Mouse (Mus musculus): Measurements from ENCODE around the gene A230050P20Rik.

A230050P20Rik gene

DNA sequence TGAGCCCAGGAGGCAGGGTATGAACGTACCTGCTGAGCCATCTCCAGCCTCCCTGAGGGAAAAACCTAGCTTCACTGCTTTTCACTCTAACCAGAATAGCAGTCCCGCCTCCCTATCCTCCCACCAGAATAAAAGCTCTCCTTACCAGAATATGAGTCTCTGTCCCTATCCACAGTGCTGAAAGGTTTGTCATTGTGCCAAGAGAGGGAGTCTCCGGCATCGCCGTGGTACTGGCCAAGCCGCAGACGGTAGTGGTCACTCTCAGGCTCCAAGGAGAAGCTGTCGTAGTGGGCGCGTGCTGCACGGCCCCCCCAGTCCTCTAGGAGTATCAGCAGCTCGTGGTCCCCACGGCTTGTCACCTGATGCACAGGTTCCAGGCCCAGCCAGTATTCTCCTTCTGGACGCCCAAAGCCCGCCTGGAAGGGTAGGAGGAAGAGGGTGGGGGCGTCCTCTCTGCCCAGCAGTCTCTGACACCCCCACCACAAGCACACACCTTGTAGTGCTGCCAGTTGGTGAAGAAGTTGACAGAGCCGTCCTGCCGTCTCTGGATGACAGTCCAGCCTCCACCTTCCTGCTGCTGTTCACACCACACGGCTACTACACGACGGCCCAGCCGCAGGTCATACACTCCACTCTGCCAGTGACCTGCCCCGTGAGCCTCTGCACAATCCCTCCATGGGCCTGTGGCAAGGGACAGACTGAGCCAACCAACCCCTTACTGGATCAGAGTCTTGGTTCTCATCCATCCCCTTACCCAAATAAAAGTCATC is 6.8 kb downstream of the A230050P20Rik start:
- peak; percentile 50 for DNase-seq

DNA sequence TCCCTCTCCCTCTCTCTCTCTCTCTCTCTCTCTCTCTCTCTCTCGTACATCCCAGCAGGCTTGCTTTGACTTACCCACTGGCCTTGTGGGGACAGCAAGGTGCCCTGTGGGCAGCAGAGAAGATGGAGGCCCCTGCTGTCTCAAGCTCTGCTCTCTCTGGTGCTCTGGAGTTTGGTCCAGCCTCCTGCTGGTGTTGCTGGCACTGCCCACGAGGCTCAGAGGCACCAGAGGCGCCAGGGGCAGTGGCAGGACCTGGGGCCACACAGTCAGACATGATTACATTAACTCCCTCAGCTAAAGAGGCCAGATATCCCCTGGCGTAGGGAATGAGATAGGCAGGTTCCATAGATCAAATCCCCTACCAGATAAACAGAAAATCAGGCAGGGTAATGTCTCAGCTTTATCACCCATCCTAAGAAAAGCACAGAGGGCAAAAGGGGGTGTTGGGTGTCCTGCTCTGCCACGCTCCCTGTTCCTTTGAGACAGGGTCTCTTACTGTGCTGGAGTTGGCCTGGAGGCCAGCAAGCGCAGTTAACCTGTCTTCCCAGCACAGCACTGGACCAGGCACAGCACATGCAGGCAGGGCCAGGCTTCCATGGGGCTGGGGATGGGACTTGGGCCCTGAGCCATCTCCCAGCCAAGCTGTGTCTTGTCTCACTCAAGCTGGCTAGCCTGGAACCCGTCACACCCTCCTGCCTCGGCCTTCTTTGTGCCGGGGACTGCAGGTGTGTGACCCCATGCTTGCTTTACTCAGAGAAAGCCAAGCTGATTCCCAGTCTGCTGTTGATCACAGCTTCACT is 8.1 kb downstream of the A230050P20Rik start:
- no peak for DNase-seq

GRCm38 (mm10) chr9:20877118-20878040 is 8.9 kb downstream of the A230050P20Rik start:
- peak; percentile 12 for DNase-seq

DNA sequence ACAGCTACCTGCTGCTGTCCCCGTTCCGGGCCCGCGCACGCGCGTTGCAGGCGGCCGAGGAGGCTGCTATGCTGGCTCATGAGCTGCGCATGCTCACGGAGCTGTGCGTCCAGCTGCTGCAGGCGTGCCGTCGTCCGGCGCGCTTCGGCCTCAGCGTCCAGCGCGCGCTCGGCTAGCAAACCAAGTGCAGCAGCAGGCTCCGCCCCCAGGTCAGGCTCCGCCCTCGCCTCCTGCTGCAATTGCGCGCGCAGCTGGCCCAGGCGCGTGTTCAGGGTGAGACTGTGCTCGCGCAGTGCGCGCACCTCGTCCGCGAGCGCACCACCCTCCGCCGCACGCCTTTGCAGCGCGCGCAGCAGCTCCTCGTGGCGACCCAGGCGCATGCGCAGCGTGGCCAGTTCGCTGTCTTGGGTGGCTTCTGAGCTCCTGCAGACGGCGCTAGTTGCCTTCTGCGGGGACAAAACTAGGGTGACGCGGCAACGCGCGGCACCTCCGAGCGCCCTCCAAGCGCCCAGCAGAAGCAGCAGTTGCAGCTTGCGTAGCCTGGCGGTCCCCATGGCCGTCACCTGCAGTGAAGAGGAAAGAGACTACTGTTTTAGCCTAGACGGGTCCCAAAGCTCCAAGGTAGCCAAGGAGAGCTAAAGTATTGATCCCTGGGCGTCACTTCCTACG is 9.7 kb downstream of the A230050P20Rik start:
- peak; percentile 100 for DNase-seq

DNA sequence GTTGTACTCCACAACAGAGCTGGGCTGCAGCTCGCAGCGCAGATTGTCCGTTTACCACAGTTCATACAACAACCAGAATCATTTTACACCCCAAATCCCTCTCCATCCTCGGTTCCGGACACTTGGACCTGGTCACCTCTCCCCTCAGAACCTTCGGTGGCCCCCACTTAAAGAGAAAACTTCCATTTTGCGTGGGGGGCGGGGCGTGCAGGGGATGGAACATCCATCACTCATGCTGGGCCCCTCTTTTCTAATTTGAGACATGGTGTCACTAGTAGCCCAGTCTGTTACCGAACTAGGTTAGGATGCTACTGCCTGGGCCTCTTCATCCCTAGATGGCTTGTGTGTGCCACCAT is 10.2 kb downstream of the A230050P20Rik start:
- DNase-seq = peak; percentile 60

GRCm38 (mm10) chr9:20879097-20879792 is 10.8 kb downstream of the A230050P20Rik start, which contains the start of gene Angptl6:
Gene Angptl6, minus strand, starts transcription at chr9:20879727.
- DNase-seq = no peak

DNA sequence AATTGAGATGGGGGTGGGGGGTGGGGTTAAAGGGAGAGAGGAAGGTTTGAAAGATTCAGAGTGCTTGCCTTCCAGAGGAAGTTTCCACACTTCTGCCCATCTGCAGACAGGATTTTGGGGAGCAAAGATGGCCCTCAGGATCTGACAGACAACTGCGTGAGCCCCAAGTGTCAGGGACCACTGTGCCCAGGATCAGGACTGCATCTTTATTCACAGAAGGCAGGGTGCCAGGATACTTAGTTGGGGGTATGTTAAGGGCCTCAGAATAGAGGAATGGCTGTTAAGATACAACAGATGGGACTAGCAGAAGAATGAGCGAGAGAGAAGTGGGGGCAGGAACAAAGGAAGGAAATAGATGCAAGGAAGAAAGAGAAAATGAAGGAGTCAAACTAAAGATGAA is 18.1 kb downstream of the A230050P20Rik start:
- no peak for DNase-seq

- DNase-seq = no peak
These were observed 18.7 kb downstream of the A230050P20Rik start for GRCm38 (mm10) chr9:20887191-20887590.

- DNase-seq = peak; percentile 98
These were observed 19.4 kb downstream of the A230050P20Rik start, which contains the start of gene Ppan for GRCm38 (mm10) chr9:20887704-20888385. Gene Ppan, plus strand, starts transcription at chr9:20888175.

DNA sequence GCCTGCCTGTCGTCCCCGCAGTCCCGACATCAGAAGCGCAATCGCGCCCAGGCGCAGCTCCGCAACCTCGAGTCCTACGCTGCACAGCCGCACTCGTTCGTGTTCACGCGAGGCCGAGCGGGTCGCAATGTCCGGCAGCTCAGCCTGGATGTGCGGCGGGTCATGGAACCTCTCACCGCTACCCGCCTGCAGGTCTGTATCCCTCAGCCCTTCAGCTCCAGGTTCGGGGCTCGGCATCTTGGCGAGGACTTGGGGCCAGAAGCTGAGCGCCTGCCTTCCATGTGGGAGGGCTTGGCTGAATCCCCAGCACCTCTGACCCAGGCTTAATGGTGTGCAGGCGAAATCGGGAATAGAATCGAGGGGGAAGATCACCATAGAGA is 19.9 kb downstream of the A230050P20Rik start:
- no peak for DNase-seq

DNA sequence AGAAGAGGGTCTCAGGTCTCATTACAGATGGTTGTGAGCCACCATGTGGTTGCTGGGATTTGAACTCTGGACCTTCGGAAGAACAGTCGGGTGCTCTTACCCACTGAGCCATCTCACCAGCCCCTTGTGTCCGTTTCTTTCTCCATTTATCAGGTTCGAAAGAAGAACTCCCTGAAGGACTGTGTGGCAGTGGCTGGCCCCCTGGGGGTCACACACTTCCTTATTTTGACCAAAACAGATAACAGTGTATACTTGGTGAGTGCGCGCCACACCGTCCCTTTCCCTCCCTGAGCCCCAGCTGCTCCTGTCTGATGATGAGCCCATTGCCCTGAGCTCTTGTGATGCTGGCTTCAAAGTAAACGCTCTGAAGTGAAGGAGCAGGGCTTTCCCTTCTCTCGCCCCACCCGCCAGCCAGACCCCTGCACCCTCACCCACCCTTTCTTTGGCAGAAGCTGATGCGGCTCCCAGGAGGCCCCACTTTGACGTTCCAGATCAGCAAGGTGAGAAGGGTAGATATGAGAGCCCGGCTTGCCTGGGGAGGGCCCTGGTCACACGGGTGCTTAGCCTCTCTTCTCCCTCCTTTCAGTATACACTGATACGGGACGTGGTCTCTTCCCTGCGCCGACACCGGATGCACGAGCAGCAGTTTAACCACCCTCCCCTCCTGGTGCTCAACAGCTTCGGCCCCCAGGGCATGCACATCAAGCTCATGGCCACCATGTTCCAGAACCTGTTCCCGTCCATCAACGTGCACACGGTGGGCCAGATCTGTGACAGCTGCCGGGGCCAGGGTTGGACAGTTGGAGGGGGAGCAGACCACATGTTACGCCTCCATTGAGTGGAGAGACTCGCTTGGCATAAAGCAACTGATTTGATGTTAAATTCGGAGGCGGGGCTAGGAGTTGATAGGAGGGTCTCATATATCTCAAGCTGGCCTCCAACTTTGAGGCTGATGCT is 21.0 kb downstream of the A230050P20Rik start:
- no peak for DNase-seq

- DNase-seq = no peak
These were observed 22.0 kb downstream of the A230050P20Rik start for GRCm38 (mm10) chr9:20890411-20890810.

GRCm38 (mm10) chr9:20891339-20892103 is 23.1 kb downstream of the A230050P20Rik start:
- DNase-seq = peak; percentile 25

DNA sequence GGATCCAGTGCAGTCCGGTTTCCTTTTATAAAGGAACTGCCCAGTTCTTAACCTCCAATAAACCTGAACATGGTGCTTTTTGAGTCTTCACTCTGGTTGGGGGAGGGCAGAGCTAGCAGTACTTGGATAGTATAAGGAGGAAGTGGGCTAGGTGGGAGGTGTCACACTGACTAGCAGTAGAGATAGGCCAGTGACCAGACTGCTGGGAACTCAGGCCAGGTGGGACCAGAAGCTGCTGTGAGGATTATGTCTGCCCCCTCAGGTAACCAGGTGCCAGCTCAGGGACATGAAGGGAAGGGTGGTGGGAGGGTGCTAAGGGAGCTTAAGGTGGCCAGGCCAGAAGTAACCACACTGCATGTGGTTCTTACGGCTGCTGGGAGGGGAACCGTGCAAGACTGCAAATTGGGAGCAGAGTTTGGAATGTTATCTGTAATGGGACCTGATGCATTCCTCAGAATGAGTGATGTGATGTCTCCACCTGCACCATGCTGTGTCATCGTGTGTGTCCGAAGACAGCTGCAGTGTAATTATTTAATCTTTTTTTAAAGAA is 23.7 kb downstream of the A230050P20Rik start:
- no peak for DNase-seq

GRCm38 (mm10) chr9:20893069-20893468 is 24.6 kb downstream of the A230050P20Rik start:
- no peak for DNase-seq

GRCm38 (mm10) chr9:20893590-20894343 is 25.3 kb downstream of the A230050P20Rik start:
- no peak for DNase-seq

DNA sequence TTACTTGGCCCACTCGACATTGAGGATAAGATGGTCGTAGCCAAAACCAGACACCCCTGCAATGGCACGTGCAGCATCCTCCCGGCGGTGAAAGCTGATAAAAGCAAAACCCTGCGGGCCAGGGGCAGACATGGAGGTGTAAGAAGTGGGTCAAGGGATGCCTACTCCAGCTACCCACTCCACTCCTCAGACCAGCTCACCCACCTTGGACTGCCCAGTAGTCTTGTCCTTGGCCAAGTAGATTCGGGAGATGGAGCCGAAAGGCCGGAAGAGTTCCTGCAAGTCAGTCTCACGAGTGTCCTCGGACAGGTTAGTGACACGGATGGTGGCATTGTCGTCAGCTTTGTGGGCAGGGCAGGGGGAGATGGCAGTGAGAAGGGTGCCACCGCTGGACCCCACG is 26.2 kb downstream of the A230050P20Rik start:
- no peak for DNase-seq

DNA sequence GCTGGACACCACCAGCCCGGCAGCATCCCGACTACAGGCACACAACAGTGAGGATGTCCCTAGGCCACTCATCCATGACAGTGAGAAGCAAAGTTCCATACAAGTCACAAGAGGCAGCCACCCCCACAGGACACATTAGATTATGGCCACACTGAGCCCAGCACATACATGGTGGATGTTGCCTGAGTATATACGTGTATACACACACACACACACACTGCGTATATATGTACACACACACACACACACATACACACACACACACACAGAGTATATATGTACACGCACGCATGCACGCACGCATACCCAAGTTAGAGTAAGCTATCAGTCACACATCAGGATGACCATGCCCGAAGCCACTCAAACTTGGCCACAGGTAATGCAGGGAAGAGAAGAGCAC is 26.9 kb downstream of the A230050P20Rik start:
- DNase-seq = no peak
